Mouse (Mus musculus): ENCODE results near the gene 1700010B08Rik. TPM values are rescaled to one million over a fixed set of nuclear protein-coding genes. Genes with fewer than 3 reads are reported as not detected.
"Not testable (repeated sequence)": the region's sequence is repeated elsewhere in the genome, so short reads cannot be mapped to it uniquely, and the experiment has no call there.

1700010B08Rik gene
- polyA plus RNA-seq (2015; fragmentation: Nextera tagmentation; extraction: Ambion mirVana), result not detected in 2 replicates

- not testable (repeated sequence) for H3K27ac ChIP-seq
These were observed at the start of gene 1700010B08Rik for GRCm38 (mm10) chr2:173719115-173719514. Gene 1700010B08Rik, plus strand, starts transcription at chr2:173719415.

GRCm38 (mm10) chr2:173672328-173672896 is 46.8 kb upstream of the 1700010B08Rik start:
- peaks cover 16% of the 10 kb centered on the region; the same call in 1 of the 2 replicates for H3K36me3 ChIP-seq
- H3K9ac ChIP-seq, result no peak overlapping the region
- H3K4me2 ChIP-seq, result no peak overlapping the region
- ATAC-seq (replicated peaks; ENCODE audit: insufficient number of reproducible peaks, insufficient read depth, low FRiP score, low read depth), result no peak
- no peaks in the 10 kb centered on the region for H3K9me3 ChIP-seq (replicated peaks)
- no peak overlapping the region for H3K4me3 ChIP-seq
- no peaks in the 10 kb centered on the region for H3K27me3 ChIP-seq
- WGBS, result 70% methylated on average over 2 of the region's 2 CpGs
- no peak overlapping the region for H3K27ac ChIP-seq
- H3K4me1 ChIP-seq (replicated peaks), result peaks cover 30% of the 10 kb centered on the region

More at GRCm38 (mm10) chr2:173719115-173719514, at the start of gene 1700010B08Rik:
- ATAC-seq (replicated peaks; ENCODE audit: insufficient number of reproducible peaks, insufficient read depth, low FRiP score, low read depth); H3K4me1 ChIP-seq (replicated peaks); H3K27me3 ChIP-seq; H3K4me3 ChIP-seq; H3K4me2 ChIP-seq; H3K9ac ChIP-seq; H3K9me3 ChIP-seq (replicated peaks); H3K36me3 ChIP-seq: not testable (repeated sequence)
- 83% methylated on average over 6 of the region's 7 CpGs for WGBS

GRCm38 (mm10) chr2:173673469-173673868 is 45.7 kb upstream of the 1700010B08Rik start:
- no peak overlapping the region for H3K4me2 ChIP-seq
- no peak for ATAC-seq (replicated peaks; ENCODE audit: insufficient number of reproducible peaks, insufficient read depth, low FRiP score, low read depth)
- H3K4me3 ChIP-seq, result no peak overlapping the region
- no peak overlapping the region for H3K27ac ChIP-seq
- H3K4me1 ChIP-seq (replicated peaks), result peaks cover 30% of the 10 kb centered on the region
- 25% methylated on average over 1 of the region's 1 CpGs for WGBS
- H3K36me3 ChIP-seq, result peaks cover 13% of the 10 kb centered on the region; the same call in 1 of the 2 replicates
- H3K9me3 ChIP-seq (replicated peaks), result no peaks in the 10 kb centered on the region
- no peaks in the 10 kb centered on the region for H3K27me3 ChIP-seq
- H3K9ac ChIP-seq, result no peak overlapping the region

GRCm38 (mm10) chr2:173678593-173678992 is 40.6 kb upstream of the 1700010B08Rik start:
- no peaks in the 10 kb centered on the region for H3K9me3 ChIP-seq (replicated peaks)
- H3K27ac ChIP-seq, result no peak overlapping the region
- H3K9ac ChIP-seq, result no peak overlapping the region
- H3K4me3 ChIP-seq, result no peak overlapping the region
- no peaks in the 10 kb centered on the region for H3K27me3 ChIP-seq
- no peak overlapping the region for H3K4me2 ChIP-seq
- peaks cover 12% of the 10 kb centered on the region; the same call in 1 of the 2 replicates for H3K4me1 ChIP-seq (replicated peaks)
- ATAC-seq (replicated peaks; ENCODE audit: insufficient number of reproducible peaks, insufficient read depth, low FRiP score, low read depth), result no peak
- peaks cover 16% of the 10 kb centered on the region; the same call in 1 of the 2 replicates for H3K36me3 ChIP-seq
- 79% methylated on average over 2 of the region's 2 CpGs for WGBS

- Histone ChIP-seq H3K4me3 (no peak overlapping the region), H3K27ac (no peak overlapping the region), H3K27me3 (no peaks in the 10 kb centered on the region), H3K9ac (no peak overlapping the region), H3K9me3 (replicated peaks) (no peaks in the 10 kb centered on the region), H3K4me2 (no peak overlapping the region), H3K4me1 (replicated peaks) (peaks cover 9% of the 10 kb centered on the region; the same call in 1 of the 2 replicates), H3K36me3 (peaks cover 15% of the 10 kb centered on the region; the same call in 1 of the 2 replicates)
- ATAC-seq (replicated peaks; ENCODE audit: insufficient number of reproducible peaks, insufficient read depth, low FRiP score, low read depth), result no peak
- WGBS, result 48% methylated on average over 3 of the region's 3 CpGs
These were observed 40.0 kb upstream of the 1700010B08Rik start for GRCm38 (mm10) chr2:173679217-173679616.

GRCm38 (mm10) chr2:173680153-173680552 is 39.1 kb upstream of the 1700010B08Rik start:
- no peak overlapping the region for H3K4me3 ChIP-seq
- no peak overlapping the region for H3K9ac ChIP-seq
- H3K4me2 ChIP-seq, result no peak overlapping the region
- H3K27ac ChIP-seq, result no peak overlapping the region
- H3K9me3 ChIP-seq (replicated peaks), result no peaks in the 10 kb centered on the region
- WGBS, result 73% methylated on average over 1 of the region's 1 CpGs
- H3K4me1 ChIP-seq (replicated peaks), result peaks cover 9% of the 10 kb centered on the region; the same call in 1 of the 2 replicates
- H3K36me3 ChIP-seq, result peaks cover 7% of the 10 kb centered on the region; the same call in 1 of the 2 replicates
- ATAC-seq (replicated peaks; ENCODE audit: insufficient number of reproducible peaks, insufficient read depth, low FRiP score, low read depth), result no peak
- no peaks in the 10 kb centered on the region for H3K27me3 ChIP-seq

GRCm38 (mm10) chr2:173682773-173683172 is 36.4 kb upstream of the 1700010B08Rik start:
- no peaks in the 10 kb centered on the region for H3K27me3 ChIP-seq
- no peak overlapping the region for H3K27ac ChIP-seq
- H3K9me3 ChIP-seq (replicated peaks), result no peaks in the 10 kb centered on the region
- H3K4me2 ChIP-seq, result no peak overlapping the region
- ATAC-seq (replicated peaks; ENCODE audit: insufficient number of reproducible peaks, insufficient read depth, low FRiP score, low read depth), result no peak
- peaks cover 3% of the 10 kb centered on the region; the same call in 1 of the 2 replicates for H3K36me3 ChIP-seq
- peaks cover 7% of the 10 kb centered on the region; the same call in 1 of the 2 replicates for H3K4me1 ChIP-seq (replicated peaks)
- no peak overlapping the region for H3K9ac ChIP-seq
- no peak overlapping the region for H3K4me3 ChIP-seq
- whole genome bisulfite sequencing, result 44% methylated on average over 10 of the region's 10 CpGs

GRCm38 (mm10) chr2:173685781-173686361 is 33.3 kb upstream of the 1700010B08Rik start:
- H3K4me1 ChIP-seq (replicated peaks), result 0 out of 2 replicates have a peak, but pooled peaks cover 7% of the 10 kb centered on the region
- ATAC-seq (replicated peaks; ENCODE audit: insufficient number of reproducible peaks, insufficient read depth, low FRiP score, low read depth), result no peak
- WGBS, result 88% methylated on average over 3 of the region's 3 CpGs
- no peaks in the 10 kb centered on the region for H3K9me3 ChIP-seq (replicated peaks)
- H3K4me2 ChIP-seq, result no peak overlapping the region
- H3K9ac ChIP-seq, result no peak overlapping the region
- H3K36me3 ChIP-seq, result peaks cover 12% of the 10 kb centered on the region; the same call in 1 of the 2 replicates
- H3K27me3 ChIP-seq, result no peaks in the 10 kb centered on the region
- H3K4me3 ChIP-seq, result no peak overlapping the region
- H3K27ac ChIP-seq, result no peak overlapping the region

- Histone ChIP-seq H3K9me3 (replicated peaks) (no peaks in the 10 kb centered on the region), H3K9ac (no peak overlapping the region), H3K27ac (no peak overlapping the region), H3K4me1 (replicated peaks) (0 out of 2 replicates have a peak, but pooled peaks cover 11% of the 10 kb centered on the region), H3K36me3 (peaks cover 12% of the 10 kb centered on the region; the same call in 1 of the 2 replicates), H3K27me3 (no peaks in the 10 kb centered on the region), H3K4me2 (no peak overlapping the region), H3K4me3 (no peak overlapping the region)
- no peak for ATAC-seq (replicated peaks; ENCODE audit: insufficient number of reproducible peaks, insufficient read depth, low FRiP score, low read depth)
- WGBS, result 87% methylated on average over 5 of the region's 5 CpGs
These were observed 31.9 kb upstream of the 1700010B08Rik start for GRCm38 (mm10) chr2:173687363-173687762.

GRCm38 (mm10) chr2:173689835-173690234 is 29.4 kb upstream of the 1700010B08Rik start:
- Histone ChIP-seq H3K27ac (no peak overlapping the region), H3K9me3 (replicated peaks) (no peaks in the 10 kb centered on the region), H3K4me1 (replicated peaks) (peaks cover 16% of the 10 kb centered on the region), H3K36me3 (peaks cover 9% of the 10 kb centered on the region; the same call in 1 of the 2 replicates), H3K27me3 (no peaks in the 10 kb centered on the region), H3K9ac (no peak overlapping the region), H3K4me3 (no peak overlapping the region), H3K4me2 (no peak overlapping the region)
- ATAC-seq (replicated peaks; ENCODE audit: insufficient number of reproducible peaks, insufficient read depth, low FRiP score, low read depth), result no peak

GRCm38 (mm10) chr2:173691748-173692147 is 27.5 kb upstream of the 1700010B08Rik start:
- Histone ChIP-seq H3K9ac (no peak overlapping the region), H3K4me2 (no peak overlapping the region), H3K27ac (no peak overlapping the region), H3K4me3 (no peak overlapping the region), H3K4me1 (replicated peaks) (peaks cover 16% of the 10 kb centered on the region), H3K27me3 (no peaks in the 10 kb centered on the region), H3K36me3 (peaks cover 22% of the 10 kb centered on the region; the same call in 1 of the 2 replicates), H3K9me3 (replicated peaks) (no peaks in the 10 kb centered on the region)
- 81% methylated on average over 6 of the region's 6 CpGs for WGBS
- ATAC-seq (replicated peaks; ENCODE audit: insufficient number of reproducible peaks, insufficient read depth, low FRiP score, low read depth), result no peak

Data from heart, embryonic 15.5 days (tissue).